Mouse (Mus musculus) ES-Bruce4 (cell line): Measurements from ENCODE around the gene Tbkbp1. TPM values are rescaled to one million over a fixed set of nuclear protein-coding genes. Genes with fewer than 3 reads are reported as not detected.
"Not testable (repeated sequence)": the region's sequence is repeated elsewhere in the genome, so short reads cannot be mapped to it uniquely, and the experiment has no call there.

Experiments
- H3K27ac ChIP-seq: 2 replicates; pipeline ENCODE4 v1.5.1; 2012; ENCODE audit warnings: low read length, inconsistent platforms; ENCODE audit not compliant: insufficient read depth
- H3K27me3 ChIP-seq: 2 replicates; pipeline ENCODE4 v1.6.1; 2012; ENCODE audit warnings: mild to moderate bottlenecking, low read length, inconsistent platforms; ENCODE audit not compliant: control insufficient read depth, poor library complexity, insufficient read depth, severe bottlenecking
- H3K36me3 ChIP-seq: 2 replicates; pipeline ENCODE4 v1.6.1; 2012; ENCODE audit warnings: inconsistent platforms, mild to moderate bottlenecking, low read length, moderate library complexity; ENCODE audit not compliant: control insufficient read depth, poor library complexity, insufficient read depth, severe bottlenecking
- H3K4me1 ChIP-seq: one replicate; pipeline ENCODE4 v1.8.1; 2011; ENCODE audit warnings: low read length; ENCODE audit not compliant: control insufficient read depth, insufficient read depth
- H3K4me3 ChIP-seq: 2 replicates; pipeline ENCODE4 v1.5.1; 2011; ENCODE audit warnings: low read depth, mild to moderate bottlenecking, low read length
- H3K9ac ChIP-seq: 2 replicates; pipeline ENCODE4 v1.6.1; 2012; ENCODE audit warnings: low read depth, mild to moderate bottlenecking, inconsistent platforms; ENCODE audit not compliant: poor library complexity, severe bottlenecking
- H3K9me3 ChIP-seq: replicated peaks from 2 replicates; pipeline ENCODE4 v1.6.1; 2012; ENCODE audit warnings: mild to moderate bottlenecking, low read length, inconsistent platforms; ENCODE audit not compliant: control insufficient read depth, poor library complexity, insufficient read depth, severe bottlenecking
- CTCF ChIP-seq: IDR thresholded peaks from one replicate; pipeline ENCODE4 v1.8.1; 2011; ENCODE audit warnings: low read depth, low read length
- EP300 ChIP-seq: IDR thresholded peaks from 2 replicates; pipeline ENCODE4 v1.6.1; 2011; ENCODE audit warnings: low read depth, low read length; ENCODE audit not compliant: insufficient read depth
- POLR2A ChIP-seq: IDR thresholded peaks from one replicate; pipeline ENCODE4 v1.8.1; 2011; ENCODE audit warnings: low read length; ENCODE audit not compliant: insufficient read depth
- polyA plus RNA-seq: library from polyadenylated mRNA; stranded (reverse); fragments of >200 nt; gene quantifications from 2 replicates; pipeline ENCODE4 v1.2.4, GENCODE M21; 2011; ENCODE audit warnings: low read depth; ENCODE audit not compliant: missing spikeins, insufficient read depth, insufficient read length

Tbkbp1 gene
- polyA plus RNA-seq, 1 experiment, result 5.4 TPM

DNA sequence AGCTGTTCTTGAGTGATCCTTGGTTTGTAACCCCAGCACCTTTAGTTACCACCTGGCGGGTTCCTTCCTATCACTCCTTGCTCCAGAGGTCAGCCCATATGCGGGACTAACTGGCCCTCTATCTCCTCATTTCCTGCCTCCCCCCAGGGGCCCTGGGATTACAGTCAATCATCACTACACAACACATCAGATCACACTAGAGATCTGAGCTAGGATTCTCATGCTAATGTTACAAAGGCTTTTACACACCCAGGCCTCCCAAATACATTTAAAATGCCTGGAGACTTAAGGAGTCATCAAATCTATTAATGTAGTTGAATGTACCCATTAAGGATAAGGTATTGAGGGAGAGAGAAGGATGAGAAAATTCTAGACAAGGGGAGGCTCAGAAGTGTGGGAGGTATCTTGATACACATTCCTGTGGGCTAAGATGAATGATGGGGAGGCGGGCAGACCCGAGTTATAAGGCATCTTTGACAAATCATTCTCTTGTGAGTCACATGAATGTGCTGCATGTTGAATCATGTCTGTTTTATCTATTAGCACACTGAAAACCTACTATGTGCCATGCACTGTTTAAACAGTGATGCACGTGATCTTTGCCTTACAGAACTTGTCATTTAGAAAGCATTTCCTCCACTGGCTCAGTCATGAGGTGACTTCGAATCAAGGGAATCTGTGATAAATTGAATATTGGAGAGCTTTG is 40.8 kb upstream of the Tbkbp1 start:
- Histone ChIP-seq H3K9me3 (no peaks in the 10 kb centered on the region), H3K9ac (0 out of 2 replicates have a peak overlapping the region, but pooled peaks have one; percentile 21), H3K36me3 (no peaks in the 10 kb centered on the region), H3K4me1 (peaks cover 2% of the 10 kb centered on the region), H3K27ac (peak overlapping the region; percentile 45; the same call in 1 of the 2 replicates), H3K4me3 (no peak overlapping the region), H3K27me3 (no peaks in the 10 kb centered on the region)
- TF ChIP-seq POLR2A, result no peak
- TF ChIP-seq CTCF, result no peak
- TF ChIP-seq EP300, result no peak

DNA sequence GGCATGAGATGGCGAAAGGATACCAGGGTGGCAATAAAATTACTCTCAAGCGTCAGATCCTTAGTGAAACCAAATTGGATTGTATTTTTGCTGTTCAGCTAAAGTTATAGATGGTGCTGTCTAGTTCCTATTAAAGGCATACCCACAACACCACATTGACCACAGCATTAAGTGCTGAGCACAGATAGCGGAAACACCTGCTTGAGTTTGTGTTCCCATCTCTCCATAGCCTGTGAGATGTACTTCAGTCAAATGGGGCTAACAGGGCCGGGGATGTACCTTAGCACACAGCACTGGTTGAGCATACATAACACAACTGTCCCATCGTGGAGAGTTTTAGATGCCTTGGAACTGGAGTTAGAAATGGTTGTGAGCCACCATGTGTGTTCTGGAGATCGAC is 39.7 kb upstream of the Tbkbp1 start:
- H3K27ac ChIP-seq, result no peak overlapping the region
- H3K4me1 ChIP-seq, result no peaks in the 10 kb centered on the region
- peaks cover 7% of the 10 kb centered on the region for H3K36me3 ChIP-seq
- no peak overlapping the region for H3K4me3 ChIP-seq
- 0 out of 2 replicates have a peak overlapping the region, but pooled peaks have one; percentile 21 for H3K9ac ChIP-seq
- no peaks in the 10 kb centered on the region for H3K9me3 ChIP-seq
- TF ChIP-seq EP300, result no peak
- no peak for TF ChIP-seq POLR2A
- TF ChIP-seq CTCF, result no peak
- no peaks in the 10 kb centered on the region for H3K27me3 ChIP-seq

GRCm38 (mm10) chr11:97189645-97190044 is 38.4 kb upstream of the Tbkbp1 start:
- H3K9me3 ChIP-seq, H3K4me1 ChIP-seq, H3K27me3 ChIP-seq, H3K4me3 ChIP-seq: not testable (repeated sequence)
- peaks cover 21% of the 10 kb centered on the region for H3K36me3 ChIP-seq
- H3K9ac ChIP-seq, result peak overlapping the region; percentile 80
- H3K27ac ChIP-seq, result peak overlapping the region; percentile 91

GRCm38 (mm10) chr11:97189231-97189630 is 37.9 kb upstream of the Tbkbp1 start:
- TF ChIP-seq CTCF (no peak), EP300 (no peak), POLR2A (no peak)
- peak overlapping the region; percentile 91 for H3K27ac ChIP-seq
- H3K9ac ChIP-seq, result peak overlapping the region; percentile 80

DNA sequence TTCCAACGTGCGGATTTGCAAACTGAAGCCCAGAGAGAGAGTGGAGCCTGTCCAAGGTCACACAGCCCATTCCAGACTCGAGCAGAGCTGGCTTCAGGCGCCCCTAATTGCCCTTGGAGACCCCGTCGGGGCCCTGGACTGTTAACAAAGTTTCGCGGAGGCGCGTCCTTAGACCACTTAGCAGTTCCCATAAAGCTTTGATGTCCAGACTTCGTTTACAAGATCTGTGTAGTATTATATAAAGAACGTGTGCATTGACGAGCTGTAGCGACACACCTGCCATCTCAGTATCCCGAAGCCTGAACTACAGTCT is 37.3 kb upstream of the Tbkbp1 start:
- peak overlapping the region; percentile 80 for H3K9ac ChIP-seq
- H3K36me3 ChIP-seq, result peaks cover 31% of the 10 kb centered on the region
- peak overlapping the region; percentile 64 for H3K4me3 ChIP-seq
- H3K27me3 ChIP-seq, result no peaks in the 10 kb centered on the region
- no peaks in the 10 kb centered on the region for H3K4me1 ChIP-seq
- TF ChIP-seq POLR2A (peak; percentile 9), CTCF (no peak)
- H3K9me3 ChIP-seq, result no peaks in the 10 kb centered on the region
- H3K27ac ChIP-seq, result peak overlapping the region; percentile 85

More at GRCm38 (mm10) chr11:97189231-97189630, 37.9 kb upstream of the Tbkbp1 start:
- Histone ChIP-seq H3K4me3 (peak overlapping the region; percentile 26; the same call in 1 of the 2 replicates), H3K4me1 (no peaks in the 10 kb centered on the region), H3K36me3 (peaks cover 25% of the 10 kb centered on the region), H3K27me3 (no peaks in the 10 kb centered on the region), H3K9me3 (no peaks in the 10 kb centered on the region)

DNA sequence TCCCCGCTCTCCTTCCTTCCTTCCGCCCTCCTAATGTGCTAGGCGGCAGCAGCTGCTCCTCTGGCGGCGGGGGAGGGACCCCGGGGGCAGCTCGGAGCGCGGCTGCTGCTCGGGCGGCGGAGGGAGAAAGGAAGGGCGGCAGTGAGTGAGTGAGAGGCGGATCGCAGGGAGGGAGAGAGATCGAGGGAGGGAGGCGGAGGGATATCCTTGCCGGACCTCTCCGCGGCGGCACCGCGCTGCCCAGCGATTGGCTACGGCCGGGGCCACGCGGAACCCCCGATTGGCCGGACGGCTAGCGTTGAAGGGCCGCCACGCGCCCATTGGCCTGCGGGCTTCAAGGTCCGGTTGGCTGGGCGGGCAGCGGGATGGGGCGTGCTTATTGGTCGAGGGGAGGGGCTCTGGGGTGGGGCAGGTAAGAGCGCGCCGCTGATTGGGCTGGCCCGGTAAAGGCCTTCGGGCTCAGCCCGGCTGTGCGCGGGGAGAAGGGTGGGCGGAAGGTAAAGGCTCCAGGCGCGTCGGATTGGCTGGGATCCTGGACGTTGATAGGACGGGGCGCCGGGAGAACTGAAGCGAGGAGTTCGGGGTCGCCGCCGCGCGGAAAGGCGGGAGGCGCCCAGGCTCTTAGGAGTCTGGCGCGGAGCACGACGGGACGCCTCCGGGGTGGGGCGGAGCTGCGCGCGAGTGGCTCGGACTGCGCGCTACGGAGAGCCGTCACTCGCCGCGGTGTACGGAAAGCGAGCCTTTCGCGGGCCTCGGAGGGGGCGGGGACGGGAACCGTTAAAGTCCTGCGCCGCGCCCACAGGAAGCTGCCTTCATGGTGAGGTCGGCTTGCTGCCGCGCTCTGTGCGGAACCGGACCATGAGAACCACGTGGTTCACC is 36.7 kb upstream of the Tbkbp1 start, which contains the start of gene Kpnb1:
Gene Kpnb1, minus strand, starts transcription at position 118 of the 879 bp plus-strand sequence.
- Histone ChIP-seq H3K9me3 (no peaks in the 10 kb centered on the region), H3K36me3 (peaks cover 37% of the 10 kb centered on the region), H3K9ac (peak within 1 kb of the TSS; percentile 97), H3K27ac (peak within 1 kb of the TSS; percentile 86), H3K4me3 (peak within 1 kb of the TSS; percentile 99), H3K27me3 (no peaks in the 10 kb centered on the region), H3K4me1 (no peaks in the 10 kb centered on the region)
- TF ChIP-seq EP300 (peak; percentile 64; the same call in 1 of the 2 replicates), POLR2A (peak; percentile 74), CTCF (no peak)
